Mouse (Mus musculus) fat pad, adult 2 months (tissue): ENCODE data around the gene Evc.

Experiments used
- DNase-seq: peaks from one replicate; pipeline ENCODE4 v3.0.0-alpha.2; 2011; ENCODE audit warnings: low read depth, low spot score; ENCODE audit errors: extremely low read depth

Evc gene

DNA sequence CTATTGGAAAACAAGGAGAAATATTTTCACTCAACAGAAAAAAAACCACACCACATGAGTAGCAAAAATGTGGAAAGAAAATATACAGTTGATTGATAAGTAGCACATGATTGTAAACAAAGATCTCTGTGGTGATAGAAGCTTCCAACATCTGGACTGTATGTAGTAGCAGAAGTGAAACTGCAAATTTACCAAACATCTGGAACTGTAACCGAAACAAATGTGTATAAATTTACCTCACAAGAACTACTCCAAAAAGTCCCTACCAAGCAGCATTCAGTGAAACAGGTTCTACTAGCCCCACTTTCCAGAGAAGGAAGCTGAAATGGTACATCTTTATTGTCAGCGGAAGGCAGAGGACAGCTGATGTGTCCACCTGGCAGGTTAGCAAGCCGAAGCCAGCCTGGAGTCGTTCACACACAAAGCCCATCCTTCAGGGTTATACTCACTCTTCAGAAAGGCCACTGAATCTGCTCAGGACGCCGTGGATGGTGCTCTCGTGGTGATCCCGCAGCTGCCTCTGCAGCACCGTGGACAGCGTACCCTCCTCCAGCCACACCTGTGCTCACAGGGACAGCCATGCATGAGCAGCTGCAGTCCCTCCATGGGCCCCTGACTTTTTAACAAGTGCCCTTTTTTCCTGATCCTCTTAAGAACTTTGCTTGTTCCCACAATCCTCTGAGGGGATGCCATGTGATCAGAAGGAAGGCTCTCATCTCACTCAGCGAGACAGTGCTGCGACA lies 23.5 kb downstream of the Evc start:
- DNase-seq = no peak

DNA sequence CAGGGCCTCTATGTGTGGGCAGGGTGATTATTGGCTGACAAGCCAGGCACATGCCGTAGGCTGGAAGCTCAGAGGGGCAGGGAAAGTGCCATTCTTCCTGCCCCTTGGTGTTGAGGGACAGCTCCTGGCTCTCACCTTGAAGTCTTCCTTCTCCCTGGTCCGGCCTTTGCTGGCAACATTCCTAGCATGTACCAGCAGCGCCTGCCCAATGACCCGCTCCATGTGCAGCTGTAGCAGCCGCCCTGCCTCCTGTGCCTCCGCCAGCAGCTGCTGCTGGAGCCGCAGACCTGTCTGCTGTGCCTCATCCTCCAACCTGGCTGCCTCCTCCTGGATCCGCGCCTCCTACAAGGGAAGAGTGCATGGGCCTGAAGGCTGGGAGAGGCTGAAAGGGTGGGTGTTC lies 26.7 kb downstream of the Evc start:
- DNase-seq = no peak

DNA sequence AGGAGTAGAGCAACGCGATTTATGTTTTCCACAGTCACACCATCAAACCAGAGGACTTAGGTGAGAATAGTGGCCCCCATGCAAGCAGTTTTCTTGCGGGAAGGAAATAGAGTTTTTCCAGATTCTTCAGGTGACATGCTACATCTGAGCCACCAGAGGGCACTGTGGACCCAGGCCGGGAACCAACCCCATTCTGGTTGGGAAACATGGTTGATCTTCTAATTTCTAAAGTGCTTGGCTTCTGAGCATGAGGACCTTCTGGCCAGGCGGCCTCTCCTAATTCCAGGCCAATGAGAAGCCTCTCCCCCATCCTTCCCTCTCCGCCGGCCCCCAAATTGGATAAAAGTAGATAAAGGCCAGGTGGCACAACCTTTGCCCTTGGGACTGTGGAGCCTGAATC lies 38.3 kb downstream of the Evc start:
- DNase-seq = no peak

- no peak for DNase-seq
Measured at GRCm38 (mm10) chr5:37296717-37297116, 40.0 kb downstream of the Evc start.

DNA sequence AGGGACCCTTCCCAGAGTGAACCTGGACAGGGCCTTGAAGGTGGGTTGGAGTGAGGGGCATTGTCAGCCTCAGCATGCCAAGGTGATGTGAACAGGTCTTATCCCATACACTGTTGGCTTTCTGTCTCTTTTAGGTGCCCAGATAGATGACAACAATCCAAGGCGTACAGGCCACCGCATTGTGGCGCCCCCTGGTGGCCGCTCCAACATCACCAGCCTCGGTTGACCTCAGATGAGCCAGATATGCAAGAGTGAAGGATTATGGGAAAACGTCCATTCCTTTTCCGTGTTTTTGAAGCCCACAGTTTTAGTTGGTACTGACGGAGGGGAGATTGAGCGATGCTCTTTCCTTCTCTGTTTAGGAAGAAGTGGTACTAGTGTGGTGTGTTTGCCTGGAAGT lies 45.7 kb downstream of the Evc start:
- DNase-seq = no peak

DNA sequence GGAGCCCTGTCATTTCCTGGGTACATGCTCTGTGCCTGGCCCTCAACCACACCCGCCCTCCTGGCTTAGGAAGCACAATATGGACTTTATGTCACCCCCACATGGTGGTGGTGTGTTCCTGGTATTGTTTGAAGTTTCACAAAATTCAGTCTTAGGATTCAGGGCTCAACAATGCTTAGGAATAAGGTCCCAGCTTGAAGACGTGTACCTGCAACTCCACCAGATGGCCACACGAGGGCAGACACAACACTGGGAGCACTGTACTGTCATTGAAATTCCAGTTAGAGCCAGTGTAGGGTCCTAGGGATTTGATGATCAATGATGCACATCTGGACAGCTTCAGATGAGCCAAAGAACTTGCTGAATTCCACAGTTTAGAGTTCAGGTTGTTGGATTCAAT lies 47.5 kb downstream of the Evc start:
- no peak for DNase-seq

DNA sequence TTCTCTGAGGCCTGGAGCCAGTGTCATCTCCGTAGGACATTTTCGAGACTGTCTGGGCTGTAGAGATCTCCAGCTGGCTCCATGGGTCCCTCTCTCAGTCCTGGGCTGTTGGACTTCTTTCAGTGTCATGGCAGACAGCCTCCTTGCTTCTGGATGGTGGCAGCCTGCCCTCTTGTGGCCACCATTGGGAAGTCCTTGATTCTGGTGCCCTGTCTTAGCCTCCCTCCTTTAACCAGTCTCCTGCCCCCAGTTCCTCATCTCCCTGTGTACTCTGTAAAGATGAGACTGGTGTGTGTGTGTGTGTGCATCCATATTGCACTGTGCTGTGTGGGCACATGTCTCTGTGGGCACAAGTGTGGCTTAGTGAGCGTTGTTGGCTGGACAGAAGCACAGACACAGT lies 48.3 kb downstream of the Evc start:
- no peak for DNase-seq

GRCm38 (mm10) chr5:37281021-37281420 lies 55.7 kb downstream of the Evc start:
- DNase-seq = no peak

DNA sequence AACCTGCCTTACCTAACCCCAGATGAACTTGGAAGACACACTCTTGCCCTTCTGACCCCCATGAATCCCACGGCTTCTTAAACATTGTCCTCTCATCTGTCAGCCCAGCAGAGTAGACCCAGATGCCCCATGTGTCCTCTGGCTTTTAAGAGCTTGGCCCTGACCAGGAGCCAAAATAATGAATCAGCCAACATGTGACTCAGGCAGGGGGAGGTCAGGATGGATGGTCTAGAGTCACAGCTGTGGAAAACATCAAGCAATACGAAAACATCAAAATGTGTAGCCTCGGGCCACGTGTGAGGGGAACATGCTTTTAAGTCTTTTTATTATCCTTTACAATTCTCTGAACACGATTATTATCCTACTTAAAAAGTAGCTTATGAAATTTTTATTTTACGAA lies 72.9 kb downstream of the Evc start:
- no peak for DNase-seq

- DNase-seq = no peak
Measured at GRCm38 (mm10) chr5:37261734-37262133, 75.0 kb downstream of the Evc start.

GRCm38 (mm10) chr5:37257243-37257642 lies 79.5 kb downstream of the Evc start:
- DNase-seq = no peak

DNA sequence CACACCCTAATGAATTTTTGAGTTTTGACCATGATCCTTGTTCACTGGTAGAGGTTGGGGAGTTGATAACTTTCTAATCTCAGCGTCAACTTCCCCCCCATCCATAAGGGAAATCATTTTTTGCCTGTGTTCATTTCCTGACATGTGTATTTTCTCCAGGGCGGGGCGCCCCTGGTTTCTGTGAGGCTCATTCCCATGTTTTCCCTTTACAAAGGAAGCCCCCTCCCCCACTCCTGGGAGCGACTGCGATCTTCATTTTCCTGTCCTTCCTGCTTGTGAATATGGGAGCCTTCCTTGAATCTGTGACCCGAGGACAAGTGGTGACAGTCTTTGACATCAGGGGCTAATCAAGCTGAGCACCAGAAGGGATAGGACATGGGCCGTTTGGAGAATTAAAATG lies 79.9 kb downstream of the Evc start:
- DNase-seq = no peak

DNA sequence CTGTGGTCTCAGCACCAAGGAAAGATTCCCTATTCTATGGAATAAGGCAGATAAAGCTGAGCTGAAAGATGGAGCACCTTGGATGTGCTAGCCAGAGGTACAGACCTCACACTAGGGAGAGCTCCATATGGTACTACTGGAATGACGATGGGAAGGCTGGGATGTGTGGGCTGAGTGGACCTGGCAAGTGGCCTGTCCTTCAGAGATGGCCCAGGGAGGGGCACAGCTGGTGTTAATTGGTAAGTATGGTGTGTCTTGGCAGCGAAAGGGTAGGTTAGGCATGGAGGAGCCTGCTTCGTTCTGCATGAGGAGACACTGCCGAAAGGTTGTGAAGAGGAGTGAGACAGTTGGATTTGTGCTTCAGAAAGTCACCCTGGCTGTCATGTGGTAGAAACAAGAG lies 82.2 kb downstream of the Evc start:
- DNase-seq = no peak

- DNase-seq = no peak
Measured at GRCm38 (mm10) chr5:37252101-37252804, 84.4 kb downstream of the Evc start.

DNA sequence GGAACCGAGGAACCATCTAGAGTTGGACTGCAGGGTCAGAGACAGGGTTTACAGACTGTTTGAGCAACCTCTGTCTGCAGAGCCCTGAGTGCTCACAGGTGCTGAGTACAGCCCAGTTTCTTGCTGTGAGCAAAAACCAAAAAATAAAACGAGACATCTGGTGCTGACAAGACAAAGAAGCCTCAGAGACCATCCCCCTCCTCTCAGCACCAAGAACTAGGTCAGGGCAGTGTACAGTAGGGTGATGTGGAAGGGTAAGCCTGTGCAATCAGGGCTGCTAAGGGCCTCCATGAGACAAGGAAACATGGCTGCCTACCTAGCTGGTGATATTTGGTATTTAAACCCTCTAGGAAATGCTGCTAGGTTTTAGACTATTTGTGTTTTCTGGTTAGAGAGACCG lies 85.1 kb downstream of the Evc start:
- no peak for DNase-seq

DNA sequence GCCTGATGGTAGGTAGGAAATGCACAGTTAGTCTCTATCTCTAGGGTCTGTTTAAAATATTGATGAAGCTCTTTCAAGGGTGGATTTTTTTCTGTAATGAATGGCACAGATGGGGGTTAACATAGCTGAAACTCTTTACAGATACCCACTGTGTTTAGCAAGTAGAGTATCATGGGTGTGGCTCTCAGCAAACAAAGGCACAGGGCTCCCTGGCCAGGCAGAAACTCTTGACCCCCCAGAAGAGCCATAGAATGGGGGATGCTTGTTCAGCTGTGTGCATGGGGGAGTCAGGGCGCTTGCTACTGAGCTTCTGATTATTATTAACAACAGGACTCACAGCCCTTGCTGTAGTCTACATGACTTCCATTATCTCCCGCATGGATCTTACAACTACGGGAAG lies 87.8 kb downstream of the Evc start:
- no peak for DNase-seq

DNA sequence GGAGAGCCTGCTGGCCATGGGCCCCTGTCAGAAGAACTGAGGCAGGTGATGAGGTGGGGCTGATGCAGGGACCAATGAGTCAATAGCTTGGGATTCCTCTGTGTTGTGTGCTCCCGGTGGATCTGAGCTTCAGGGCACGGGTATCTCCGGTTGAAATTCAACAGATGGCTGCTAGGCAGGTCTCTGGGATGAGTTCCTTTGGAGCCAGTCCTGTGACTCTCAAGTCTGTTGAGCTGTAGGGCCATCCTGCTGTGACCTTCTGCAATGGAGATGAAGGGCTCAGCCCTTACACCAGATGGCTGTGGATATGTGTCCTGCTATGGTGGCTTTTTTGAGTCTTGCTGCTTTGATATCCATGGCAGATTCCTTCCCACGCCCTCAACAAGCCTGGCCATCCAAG lies 89.2 kb downstream of the Evc start:
- DNase-seq = no peak

GRCm38 (mm10) chr5:37246138-37246910 lies 90.4 kb downstream of the Evc start:
- DNase-seq = no peak

DNA sequence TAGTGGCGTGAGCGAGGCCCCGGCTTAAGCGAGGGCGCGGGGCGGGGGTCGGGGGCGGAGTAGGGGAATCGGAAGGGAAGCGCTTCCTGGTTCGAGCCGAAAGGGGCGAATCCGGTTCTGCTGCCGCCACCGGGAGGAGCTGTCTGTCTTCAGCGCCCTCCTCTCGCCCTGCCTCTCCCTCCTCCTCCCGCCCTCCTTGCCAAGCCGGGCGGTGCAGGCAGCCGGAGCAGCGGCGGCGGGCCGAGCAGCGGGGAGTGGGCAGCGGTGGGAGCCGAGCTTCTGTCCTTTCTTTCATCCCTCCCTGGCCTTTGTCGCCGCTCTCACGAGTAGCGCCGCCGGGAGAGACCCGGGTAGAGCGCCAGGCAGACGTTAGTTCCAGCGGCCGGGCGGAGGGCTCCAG lies 91.0 kb downstream of the Evc start:
- DNase-seq = no peak

GRCm38 (mm10) chr5:37244666-37245242 lies 91.9 kb downstream of the Evc start:
- DNase-seq = no peak

DNA sequence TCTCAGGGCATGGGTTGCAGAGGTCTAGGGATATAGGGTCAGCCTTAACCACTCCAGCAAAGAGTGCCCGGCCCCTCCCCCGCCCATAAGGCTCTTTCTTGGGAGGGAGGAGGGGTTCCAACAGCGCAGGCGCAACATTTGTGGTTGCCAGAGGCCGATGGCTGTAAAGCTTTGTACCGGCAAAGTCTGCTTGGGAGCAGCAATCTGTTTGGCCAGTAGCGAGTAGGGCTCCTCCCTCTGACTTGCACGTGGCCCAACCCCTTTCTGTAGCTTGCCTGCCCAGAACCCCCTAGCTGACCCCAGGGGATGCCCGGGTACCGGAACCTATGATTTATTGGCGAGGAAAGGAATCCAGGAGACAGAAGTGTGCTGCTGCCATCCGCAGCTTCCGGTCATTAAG lies 92.5 kb downstream of the Evc start:
- no peak for DNase-seq
